Mouse (Mus musculus): Measurements from ENCODE around the gene Sorcs3. TPM values are rescaled to one million over a fixed set of nuclear protein-coding genes. Genes with fewer than 3 reads are reported as not detected.

The Sorcs3 gene
- polyA plus RNA-seq, 3 experiments from 2014 or later: 0.16 TPM; not detected in 2

GRCm38 (mm10) chr19:48850466-48850865 lies 644.6 kb downstream of the Sorcs3 start:
- no peak for ATAC-seq
